Mouse (Mus musculus): ENCODE data around the gene Klhl7. TPM values are rescaled to one million over a fixed set of nuclear protein-coding genes. Genes with fewer than 3 reads are reported as not detected.

Klhl7 gene
- total RNA-seq, 2 experiments from 2014 or later, result 13.7 to 23.1 TPM

GRCm38 (mm10) chr5:24156774-24157173 is 56.4 kb downstream of the Klhl7 start:
- ATAC-seq (replicated peaks; ENCODE audit: low FRiP score, low TSS enrichment, poor library complexity, severe bottlenecking), result no peak

DNA sequence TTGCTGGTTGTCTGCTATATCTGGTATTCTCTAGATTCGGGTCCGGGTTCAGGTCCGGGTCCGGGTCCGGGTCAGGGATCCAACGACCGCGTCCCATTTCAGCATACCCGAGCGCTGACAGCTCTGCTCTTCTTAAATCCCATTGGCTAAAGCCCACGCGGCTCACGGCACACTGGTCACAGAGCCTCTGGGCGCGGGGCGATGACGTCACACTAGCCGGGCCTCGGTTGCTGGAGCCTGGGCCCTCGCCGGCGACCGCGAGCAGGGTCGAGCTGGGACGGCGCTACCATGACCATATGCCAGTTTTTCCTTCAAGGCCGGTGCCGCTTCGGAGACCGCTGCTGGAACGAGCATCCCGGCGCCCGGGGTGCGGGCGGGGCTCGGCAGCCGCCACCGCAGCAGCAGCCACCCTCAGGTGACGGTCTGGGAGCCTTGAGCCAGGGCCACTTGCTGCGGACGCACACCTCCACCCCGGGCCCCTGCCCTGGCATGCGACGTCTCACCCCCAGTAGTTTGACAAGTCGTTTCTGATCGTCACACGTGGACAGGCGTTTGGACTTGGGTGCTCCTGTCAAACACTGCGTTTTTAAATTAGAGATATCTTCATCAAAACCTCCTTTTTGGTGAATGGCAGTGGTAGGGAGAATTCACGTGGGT is 64.5 kb downstream of the Klhl7 start, which contains the start of gene Nupl2:
Gene Nupl2, plus strand, starts transcription at position 175 of the 657 bp plus-strand sequence.
- ATAC-seq (replicated peaks; ENCODE audit: low FRiP score, low TSS enrichment, poor library complexity, severe bottlenecking), result peak; percentile 100

DNA sequence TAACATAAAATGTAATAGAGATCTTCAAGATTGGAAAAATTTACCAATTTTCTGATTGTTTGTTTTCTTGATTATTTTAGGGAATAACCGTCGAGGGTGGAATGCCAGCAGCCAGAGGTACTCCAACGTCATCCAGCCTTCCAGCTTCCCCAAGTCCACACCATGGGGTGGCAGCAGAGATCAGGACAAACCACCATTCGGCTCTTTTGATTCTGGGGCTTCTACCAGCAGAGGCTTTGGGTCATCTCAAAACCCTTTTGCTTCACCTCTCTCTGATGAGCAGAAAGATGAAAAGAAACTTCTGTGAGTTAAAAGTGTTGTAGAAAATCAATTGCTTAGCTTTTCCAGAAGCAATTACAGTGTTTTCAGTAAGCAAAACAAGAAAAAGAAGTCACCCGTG is 66.9 kb downstream of the Klhl7 start:
- no peak for ATAC-seq (replicated peaks; ENCODE audit: low FRiP score, low TSS enrichment, poor library complexity, severe bottlenecking)

DNA sequence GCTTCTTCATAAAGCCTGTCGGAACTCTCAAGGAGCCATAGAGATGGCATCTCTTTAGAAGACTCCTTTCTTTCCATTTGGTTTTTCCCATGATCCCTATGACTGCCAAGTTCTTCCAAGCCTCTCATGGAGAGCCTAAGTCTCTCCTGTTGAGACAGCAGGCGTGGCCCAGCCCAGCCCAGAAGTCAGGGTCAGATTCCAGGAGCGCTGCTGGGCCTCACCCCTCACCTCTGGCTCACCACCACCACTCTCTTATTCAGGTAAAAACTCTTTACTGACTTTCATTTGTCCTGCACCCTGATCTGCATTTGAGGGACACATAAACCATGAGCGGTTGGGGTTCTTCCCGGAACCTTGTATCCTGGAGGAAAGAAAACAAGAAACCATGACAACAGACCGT is 69.5 kb downstream of the Klhl7 start:
- ATAC-seq (replicated peaks; ENCODE audit: low FRiP score, low TSS enrichment, poor library complexity, severe bottlenecking), result no peak

- ATAC-seq (replicated peaks; ENCODE audit: low FRiP score, low TSS enrichment, poor library complexity, severe bottlenecking), result no peak
These were observed 71.7 kb downstream of the Klhl7 start for GRCm38 (mm10) chr5:24172092-24172491.

- no peak for ATAC-seq (replicated peaks; ENCODE audit: low FRiP score, low TSS enrichment, poor library complexity, severe bottlenecking)
These were observed 81.3 kb downstream of the Klhl7 start for GRCm38 (mm10) chr5:24181514-24182295.

GRCm38 (mm10) chr5:24182296-24182734 is 81.9 kb downstream of the Klhl7 start:
- no peak for ATAC-seq (replicated peaks; ENCODE audit: low FRiP score, low TSS enrichment, poor library complexity, severe bottlenecking)

DNA sequence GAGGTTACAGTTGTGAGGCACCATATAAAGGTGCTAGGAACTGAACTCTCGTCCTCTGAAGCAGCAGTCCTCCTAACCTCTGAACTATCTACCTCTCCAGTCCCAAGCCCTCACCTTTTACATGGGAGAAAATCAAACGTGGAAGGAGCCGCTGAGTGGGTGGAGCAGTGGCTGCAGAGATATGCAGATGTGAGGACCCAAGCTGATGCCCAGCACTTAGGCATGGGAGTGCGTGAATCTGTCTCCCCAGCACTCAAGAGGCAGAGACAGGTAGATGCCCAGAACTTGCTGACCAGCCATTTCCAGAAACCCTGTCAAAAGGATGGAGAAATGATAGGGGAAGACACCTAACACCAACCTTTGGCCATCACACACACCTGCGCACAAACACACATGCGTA is 82.7 kb downstream of the Klhl7 start:
- no peak for ATAC-seq (replicated peaks; ENCODE audit: low FRiP score, low TSS enrichment, poor library complexity, severe bottlenecking)

- no peak for ATAC-seq (replicated peaks; ENCODE audit: low FRiP score, low TSS enrichment, poor library complexity, severe bottlenecking)
These were observed 83.6 kb downstream of the Klhl7 start for GRCm38 (mm10) chr5:24184011-24184410.

DNA sequence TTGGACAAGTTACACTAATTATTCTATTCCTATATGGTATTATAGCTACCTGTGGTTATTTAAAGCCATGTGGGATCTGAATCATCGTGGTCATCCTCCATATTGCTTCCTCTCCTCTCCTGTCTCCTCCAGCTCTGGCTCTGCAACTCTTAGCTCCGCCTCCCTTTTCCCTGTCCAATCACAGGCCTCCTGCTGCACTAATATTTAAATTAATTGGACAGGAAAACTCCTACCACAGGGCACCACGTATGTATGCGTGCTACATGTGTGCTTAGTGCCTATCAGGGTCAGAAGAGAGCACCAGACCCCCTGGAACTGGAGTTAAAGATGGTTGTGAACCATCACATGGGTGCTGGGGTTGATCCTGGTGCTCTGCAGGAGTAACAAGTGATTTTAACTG is 88.1 kb downstream of the Klhl7 start:
- ATAC-seq (replicated peaks; ENCODE audit: low FRiP score, low TSS enrichment, poor library complexity, severe bottlenecking), result no peak

GRCm38 (mm10) chr5:24191821-24192220 is 91.4 kb downstream of the Klhl7 start:
- ATAC-seq (replicated peaks; ENCODE audit: low FRiP score, low TSS enrichment, poor library complexity, severe bottlenecking), result no peak

- ATAC-seq (replicated peaks; ENCODE audit: low FRiP score, low TSS enrichment, poor library complexity, severe bottlenecking), result no peak
These were observed 100.6 kb downstream of the Klhl7 start for GRCm38 (mm10) chr5:24201006-24201405.

GRCm38 (mm10) chr5:24202492-24202891 is 102.1 kb downstream of the Klhl7 start:
- no peak for ATAC-seq (replicated peaks; ENCODE audit: low FRiP score, low TSS enrichment, poor library complexity, severe bottlenecking)

- ATAC-seq (replicated peaks; ENCODE audit: low FRiP score, low TSS enrichment, poor library complexity, severe bottlenecking), result no peak
These were observed 102.9 kb downstream of the Klhl7 start for GRCm38 (mm10) chr5:24203266-24203665.

DNA sequence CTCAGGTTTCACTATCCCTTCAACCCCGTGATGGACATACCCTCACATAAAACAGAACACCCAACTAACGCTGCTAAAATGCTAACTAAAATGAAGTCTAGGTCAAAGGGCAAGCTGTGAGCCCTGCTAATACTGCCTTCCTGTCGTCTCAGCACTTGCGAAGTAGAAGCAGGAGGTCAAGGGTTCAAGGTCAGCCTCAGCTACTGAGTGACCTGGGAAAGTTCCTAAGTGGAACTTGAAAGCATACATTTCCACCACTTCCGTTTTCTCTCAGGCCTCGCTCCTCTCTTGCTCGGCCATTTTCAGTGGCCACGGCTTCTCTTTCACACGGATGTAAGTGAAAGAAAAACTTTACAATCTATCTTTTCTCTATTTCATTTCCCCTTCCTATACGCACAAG is 107.6 kb downstream of the Klhl7 start:
- no peak for ATAC-seq (replicated peaks; ENCODE audit: low FRiP score, low TSS enrichment, poor library complexity, severe bottlenecking)

DNA sequence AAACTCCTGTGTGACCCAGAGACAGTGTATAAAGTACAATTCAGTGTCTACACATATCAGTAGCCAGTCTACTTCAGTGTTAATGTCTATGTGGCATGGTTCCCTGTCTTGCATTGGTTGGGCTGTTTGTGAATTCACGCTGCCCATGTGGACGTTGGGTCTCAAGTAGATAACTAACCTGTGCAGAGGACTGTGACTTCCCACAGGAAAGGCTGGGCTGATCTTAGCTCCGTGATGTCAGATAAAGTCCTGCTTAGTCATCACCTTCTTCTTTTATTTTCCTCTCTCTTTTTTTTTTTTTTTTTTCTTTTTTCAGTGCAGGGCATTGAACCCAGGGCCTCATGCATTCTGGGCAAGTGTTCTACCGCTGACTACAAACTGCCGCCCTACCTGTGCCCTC is 108.1 kb downstream of the Klhl7 start:
- ATAC-seq (replicated peaks; ENCODE audit: low FRiP score, low TSS enrichment, poor library complexity, severe bottlenecking), result peak; percentile 75

Other genes starting within 250 kb of the Klhl7 start
- 46.6 and 46.8 TPM in 2 replicates for gene Fam126a, start 69.9 kb upstream of the Klhl7 start, total RNA-seq (2014; fragmentation: Nextera tagmentation)
- gene Fam126a, start 69.9 kb upstream of the Klhl7 start, total RNA-seq (2017), result 58.4 TPM in 2 replicates
- gene Nupl2, start 64.4 kb downstream of the Klhl7 start, total RNA-seq (2014; fragmentation: Nextera tagmentation), result 24.4 and 29.2 TPM in 2 replicates
- 7.5 and 17.9 TPM in 2 replicates for gene Nupl2, start 64.4 kb downstream of the Klhl7 start, total RNA-seq (2017)

Data from megakaryocyte-erythroid progenitor cell, adult 5-6 weeks (primary cell).